Mouse (Mus musculus) kidney, embryonic 16.5 days (tissue): ENCODE data around the gene Zfp57. TPM values are rescaled to one million over a fixed set of nuclear protein-coding genes. Genes with fewer than 3 reads are reported as not detected.

ENCODE experiments used
- ATAC-seq: fragments of 200-750 bp; cut with Nextera tagmentation; 2 replicates; pipeline ENCODE4 v1.8.0; 2017; ENCODE audit warnings: moderate TSS enrichment; ENCODE audit not compliant: low FRiP score, low TSS enrichment
- H3K27ac ChIP-seq: fragments of 300-500 bp; sonication (generic); 2 replicates; pipeline ENCODE4 v1.5.1; 2014; ENCODE audit warnings: low read length
- H3K27me3 ChIP-seq: fragments of 300-500 bp; sonication (generic); 2 replicates; pipeline ENCODE4 v1.6.1; 2014; ENCODE audit warnings: low read length, control low read depth, mixed read lengths; ENCODE audit not compliant: insufficient read depth
- H3K36me3 ChIP-seq: fragments of 300-500 bp; sonication (generic); 2 replicates; pipeline ENCODE4 v1.6.1; 2014; ENCODE audit warnings: low read length, control low read depth, mixed read lengths; ENCODE audit not compliant: insufficient read depth
- H3K4me1 ChIP-seq: fragments of 300-500 bp; sonication (generic); 2 replicates; pipeline ENCODE4 v1.6.1; 2014; ENCODE audit warnings: low read length, control low read depth, mixed read lengths; ENCODE audit not compliant: insufficient read depth
- H3K4me2 ChIP-seq: fragments of 300-500 bp; sonication (generic); replicated peaks from 2 replicates; pipeline ENCODE4 v1.6.1; 2014; ENCODE audit warnings: low read depth, low read length
- H3K4me3 ChIP-seq: fragments of 300-500 bp; sonication (generic); 2 replicates; pipeline ENCODE4 v1.5.1; 2014; ENCODE audit warnings: mild to moderate bottlenecking, low read length
- H3K9ac ChIP-seq: fragments of 300-500 bp; sonication (generic); replicated peaks from 2 replicates; pipeline ENCODE4 v1.6.1; 2014; ENCODE audit warnings: low read length
- H3K9me3 ChIP-seq: fragments of 300-500 bp; sonication (generic); 2 replicates; pipeline ENCODE4 v1.6.1; 2016; ENCODE audit warnings: low read length, control low read depth
- WGBS: fragments of 180-500 bp; shearing (Covaris S2); extraction: QIAGEN DNeasy Blood & Tissue Kit; methylation state at CpG from one replicate; pipeline ENCODE4 v1.1.7; 2014; 5-methylcytosine and 5-hydroxymethylcytosine counted together
- polyA plus RNA-seq: library from polyadenylated mRNA; unstranded; fragments of >200 nt; fragmentation: Nextera tagmentation; extraction: Ambion mirVana; gene quantifications from 2 replicates; pipeline ENCODE4 v1.2.1, GENCODE M21; 2015

Gene Zfp57
- polyA plus RNA-seq, 1 experiment from 2014 or later = 64.5 TPM

DNA sequence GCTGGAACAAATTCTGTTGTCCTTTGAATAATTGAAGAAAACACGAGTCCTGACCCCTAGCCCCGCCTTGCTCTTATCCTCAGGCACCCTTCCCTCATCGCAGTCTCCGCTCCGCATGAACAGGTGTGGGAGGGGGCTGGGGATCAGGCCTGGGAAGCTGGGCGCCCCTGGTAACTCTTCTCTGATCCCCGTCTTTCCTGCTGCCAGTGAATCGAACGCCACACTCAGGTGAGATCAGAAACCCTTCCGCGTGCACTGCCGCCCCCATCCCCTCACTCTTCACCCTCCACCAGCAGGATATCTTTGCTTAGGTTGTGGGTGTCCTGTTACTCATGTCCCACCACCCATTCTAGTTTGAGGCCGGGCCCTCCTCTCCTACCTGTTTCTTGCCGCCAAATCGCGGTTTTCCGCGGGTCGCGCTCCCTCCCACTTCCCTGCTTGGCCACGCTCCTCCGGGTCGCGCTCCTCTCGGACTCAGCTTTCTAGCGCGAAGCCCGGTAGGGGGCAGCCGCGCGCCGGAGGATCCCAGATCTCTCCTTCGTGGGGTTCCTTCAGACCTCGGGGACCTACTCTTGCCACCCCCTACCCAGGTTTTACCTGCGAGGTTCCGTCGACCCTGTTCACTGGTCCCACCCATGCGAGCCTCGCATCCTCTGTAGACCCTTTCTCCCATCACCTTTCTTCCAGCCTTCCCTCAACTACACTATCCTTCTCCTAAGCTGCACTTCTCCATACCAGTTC, 48.8 kb downstream of the Zfp57 start:
- H3K36me3 ChIP-seq = 0 out of 2 replicates have a peak, but pooled peaks cover 10% of the 10 kb centered on the region
- peak overlapping the region; percentile 76 for H3K9ac ChIP-seq
- peak overlapping the region; percentile 69 for H3K4me3 ChIP-seq
- H3K4me2 ChIP-seq = peak overlapping the region; percentile 96
- WGBS = 4% methylated on average over 39 of the region's 39 CpGs
- no peak overlapping the region; the same call in 1 of the 2 replicates for H3K27ac ChIP-seq
- H3K9me3 ChIP-seq = no peaks in the 10 kb centered on the region
- H3K27me3 ChIP-seq = no peaks in the 10 kb centered on the region
- ATAC-seq = peak; percentile 6; the same call in 1 of the 2 replicates
- peaks cover 24% of the 10 kb centered on the region for H3K4me1 ChIP-seq

DNA sequence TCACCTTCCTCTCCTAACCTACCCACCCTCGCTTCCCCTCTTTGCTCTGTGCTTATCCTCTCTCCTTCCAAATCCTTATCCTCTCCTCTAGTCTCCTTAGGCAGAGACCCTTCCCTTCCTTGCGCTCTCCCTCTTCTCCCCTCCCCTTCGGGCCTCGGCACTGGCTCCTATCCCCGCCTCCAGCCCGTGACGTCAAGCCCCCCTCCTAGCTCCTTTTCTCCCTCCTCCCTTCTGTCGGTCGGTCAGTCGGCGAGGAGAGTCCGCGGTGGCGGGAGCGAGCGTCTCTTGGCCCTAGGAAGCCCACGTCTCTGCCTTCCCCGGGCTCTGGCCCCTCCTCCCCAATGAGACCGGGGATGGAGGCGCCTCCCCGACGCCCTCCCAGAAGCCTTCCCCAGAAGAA, 49.4 kb downstream of the Zfp57 start:
- Histone ChIP-seq H3K9me3 (no peaks in the 10 kb centered on the region), H3K36me3 (peaks cover 15% of the 10 kb centered on the region; the same call in 1 of the 2 replicates), H3K27ac (no peak overlapping the region; the same call in 1 of the 2 replicates), H3K4me1 (peaks cover 21% of the 10 kb centered on the region), H3K4me2 (peak overlapping the region; percentile 96), H3K9ac (peak overlapping the region; percentile 76), H3K27me3 (no peaks in the 10 kb centered on the region), H3K4me3 (peak overlapping the region; percentile 69)
- 2% methylated on average over 22 of the region's 22 CpGs for WGBS
- peak; percentile 35 for ATAC-seq

- Histone ChIP-seq H3K4me3 (peak overlapping the region; percentile 69), H3K27ac (no peak overlapping the region), H3K36me3 (peaks cover 17% of the 10 kb centered on the region; the same call in 1 of the 2 replicates), H3K27me3 (no peaks in the 10 kb centered on the region), H3K4me2 (peak overlapping the region; percentile 96), H3K9ac (peak overlapping the region; percentile 76), H3K4me1 (peaks cover 18% of the 10 kb centered on the region), H3K9me3 (no peaks in the 10 kb centered on the region)
- 4% methylated on average over 27 of the region's 27 CpGs for WGBS
- ATAC-seq = 0 out of 2 replicates have a peak, but pooled peaks have one; percentile 0
Observed at GRCm38 (mm10) chr17:37050876-37051275, 49.9 kb downstream of the Zfp57 start.

GRCm38 (mm10) chr17:37051745-37052144, 50.8 kb downstream of the Zfp57 start:
- peaks cover 25% of the 10 kb centered on the region for H3K36me3 ChIP-seq
- no peak for ATAC-seq
- no peaks in the 10 kb centered on the region for H3K9me3 ChIP-seq
- H3K4me1 ChIP-seq = peaks cover 18% of the 10 kb centered on the region
- H3K4me3 ChIP-seq = no peak overlapping the region
- WGBS = 61% methylated on average over 4 of the region's 4 CpGs
- H3K4me2 ChIP-seq = no peak overlapping the region
- H3K9ac ChIP-seq = no peak overlapping the region
- H3K27me3 ChIP-seq = no peaks in the 10 kb centered on the region
- no peak overlapping the region for H3K27ac ChIP-seq

GRCm38 (mm10) chr17:37056957-37057356, 56.0 kb downstream of the Zfp57 start:
- no peaks in the 10 kb centered on the region for H3K9me3 ChIP-seq
- no peak overlapping the region for H3K27ac ChIP-seq
- no peaks in the 10 kb centered on the region for H3K27me3 ChIP-seq
- no peak for ATAC-seq
- H3K9ac ChIP-seq = no peak overlapping the region
- peaks cover 45% of the 10 kb centered on the region for H3K36me3 ChIP-seq
- no peak overlapping the region for H3K4me3 ChIP-seq
- no peaks in the 10 kb centered on the region for H3K4me1 ChIP-seq
- no peak overlapping the region for H3K4me2 ChIP-seq
- WGBS = 85% methylated on average over 6 of the region's 6 CpGs

Other genes with a start within 250 kb of the Zfp57 start
- gene H2-M10.5, start 228.3 kb upstream of the Zfp57 start, polyA plus RNA-seq = not detected in 2 replicates
- gene H2-M10.6, start 189.0 kb upstream of the Zfp57 start, polyA plus RNA-seq = not detected in 2 replicates
- 41.7 and 45.8 TPM in 2 replicates for gene Trim26, start 164.0 kb upstream of the Zfp57 start, polyA plus RNA-seq
- gene Trim15, start 134.0 kb upstream of the Zfp57 start, polyA plus RNA-seq = 0.22 and 0.27 TPM in 2 replicates
- 2.1 and 2.4 TPM in 2 replicates for gene Trim10, start 131.6 kb upstream of the Zfp57 start, polyA plus RNA-seq
- not detected in 2 replicates for gene Trim40, start 111.0 kb upstream of the Zfp57 start, polyA plus RNA-seq
- gene Trim31, start 103.0 kb upstream of the Zfp57 start, polyA plus RNA-seq = not detected in 2 replicates
- gene Rnf39, start 58.2 kb upstream of the Zfp57 start, polyA plus RNA-seq = 0.22 and 0.27 TPM in 2 replicates
- 111 and 116 TPM in 2 replicates for gene Ppp1r11, start 49.4 kb upstream of the Zfp57 start, polyA plus RNA-seq
- gene Znrd1, start 42.6 kb upstream of the Zfp57 start, polyA plus RNA-seq = 90.7 and 94.7 TPM in 2 replicates
- gene Znrd1as, start 42.6 kb upstream of the Zfp57 start, polyA plus RNA-seq = 6.7 and 6.8 TPM in 2 replicates
- gene 2410137M14Rik, start 19.9 kb upstream of the Zfp57 start, polyA plus RNA-seq = not detected in 2 replicates
- 0.44 and 0.57 TPM in 2 replicates for gene H2-M5, start 11.6 kb upstream of the Zfp57 start, polyA plus RNA-seq
- 0.09 and 0.13 TPM in 2 replicates for gene Mog, start 22.2 kb downstream of the Zfp57 start, polyA plus RNA-seq
- gene Gabbr1, start 44.8 kb downstream of the Zfp57 start, polyA plus RNA-seq = 5.6 and 7.7 TPM in 2 replicates
- gene Olfr90, start 87.3 kb downstream of the Zfp57 start, polyA plus RNA-seq = not detected in 2 replicates
- gene Olfr91, start 97.1 kb downstream of the Zfp57 start, polyA plus RNA-seq = not detected in 2 replicates
- not detected in 2 replicates for gene Olfr92, start 118.9 kb downstream of the Zfp57 start, polyA plus RNA-seq
- not detected in 2 replicates for gene Olfr93, start 160.3 kb downstream of the Zfp57 start, polyA plus RNA-seq
- not detected in 2 replicates for gene Ubd, start 192.7 kb downstream of the Zfp57 start, polyA plus RNA-seq
- gene Olfr94, start 199.8 kb downstream of the Zfp57 start, polyA plus RNA-seq = not detected in 2 replicates
- gene Olfr95, start 212.0 kb downstream of the Zfp57 start, polyA plus RNA-seq = not detected in 2 replicates
- gene Olfr96, start 219.0 kb downstream of the Zfp57 start, polyA plus RNA-seq = not detected in 2 replicates
- gene Olfr97, start 236.2 kb downstream of the Zfp57 start, polyA plus RNA-seq = not detected in 2 replicates